Mouse (Mus musculus) heart, postnatal 0 days (tissue): Measurements from ENCODE around the gene Sema3b.

Experiments used
- CTCF ChIP-seq: IDR thresholded peaks from 2 replicates; pipeline ENCODE4 v1.5.1; 2016; ENCODE audit warnings: antibody characterized with exemption, control low read depth, low read depth
- EP300 ChIP-seq: IDR thresholded peaks from 2 replicates; pipeline ENCODE4 v1.6.1; 2016; ENCODE audit warnings: antibody characterized with exemption, low read depth

DNA sequence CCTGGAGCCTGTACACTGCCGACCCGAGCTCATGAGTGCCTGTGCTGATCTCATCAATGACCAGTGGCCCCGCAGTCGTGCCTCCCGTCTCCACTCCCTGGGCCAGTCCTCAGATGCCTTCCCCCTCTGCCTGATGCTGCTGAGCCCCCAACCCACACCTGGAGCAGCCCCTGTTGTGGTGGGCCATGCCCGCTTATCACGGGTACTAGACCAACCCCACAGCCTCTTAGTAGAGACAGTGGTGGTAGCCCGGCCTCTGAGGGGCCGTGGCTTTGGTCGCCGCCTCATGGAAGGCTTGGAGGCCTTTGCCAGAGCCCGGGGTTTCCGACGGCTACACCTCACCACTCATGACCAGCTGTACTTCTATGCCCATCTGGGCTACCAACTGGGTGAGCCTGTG lies 25.9 kb downstream of the Sema3b start:
- TF ChIP-seq CTCF, result no peak
- no peak for TF ChIP-seq EP300
